In genomic region chr9:88719989-88720537, GRCm38 (mm10) we compare ENCODE assay signal across 7 mouse cellular contexts. TPM values are rescaled to one million over a fixed set of nuclear protein-coding genes. Genes with fewer than 3 reads are reported as not detected.
A peak's percentile ranks its signal among the peaks of the same experiment; 100 is the strongest.
DNase-seq lines count a peak whose midpoint lies in the region; ATAC-seq lines count a peak whose summit lies in the region.
"Not testable (repeated sequence)": the region's sequence is repeated elsewhere in the genome, so short reads cannot be mapped to it uniquely, and the experiment has no call there.

Gene Mthfsl (minus strand): TSS chr9:88720296.

- peak within 1 kb of the TSS; percentile 87 for H3K27ac ChIP-seq in hindbrain, embryonic 15.5 days (replicated peaks)
- peak within 1 kb of the TSS; percentile 75 for H3K27ac ChIP-seq in lung, embryonic 16.5 days (ENCODE audit: low read length)

- peak within 1 kb of the TSS; percentile 56 for H3K4me2 ChIP-seq in hindbrain, embryonic 15.5 days
- peak within 1 kb of the TSS; percentile 51 for H3K4me2 ChIP-seq in lung, embryonic 16.5 days (ENCODE audit: low read depth, low read length)

- ATAC-seq in hindbrain, embryonic 15.5 days (ENCODE audit: low FRiP score, low read depth): peak; percentile 69
- peak; percentile 78 for ATAC-seq in lung, embryonic 16.5 days (ENCODE audit: low read depth)
- ATAC-seq in neutrophil, adult 5-6 weeks (ENCODE audit: extremely low read depth, insufficient number of reproducible peaks, low FRiP score, poor library complexity, severe bottlenecking): peak; percentile 46

- not testable (repeated sequence) for H3K36me3 ChIP-seq in hindbrain, embryonic 15.5 days; lung, embryonic 16.5 days (ENCODE audit: control insufficient read depth, insufficient read depth, low read length)

- peak within 1 kb of the TSS; percentile 40 for H3K4me3 ChIP-seq in hindbrain, embryonic 15.5 days
- H3K4me3 ChIP-seq in lung, embryonic 16.5 days (ENCODE audit: low read length): peak within 1 kb of the TSS; percentile 40

- H3K9me3 ChIP-seq in hindbrain, embryonic 15.5 days; lung, embryonic 16.5 days (ENCODE audit: control insufficient read depth, low read length): not testable (repeated sequence)

- 17% methylated on average over 11 of the region's 12 CpGs for WGBS in hindbrain, embryonic 15.5 days
- WGBS in lung, embryonic 16.5 days: 9% methylated on average over 11 of the region's 12 CpGs

- H3K9ac ChIP-seq in hindbrain, embryonic 15.5 days: peak within 1 kb of the TSS; percentile 40
- peak within 1 kb of the TSS; percentile 43; the same call in 1 of the 2 replicates for H3K9ac ChIP-seq in lung, embryonic 16.5 days (ENCODE audit: low read length)

- not testable (repeated sequence) for H3K27me3 ChIP-seq in hindbrain, embryonic 15.5 days; lung, embryonic 16.5 days (ENCODE audit: control insufficient read depth, insufficient read depth, low read depth, low read length)

- peak; percentile 59 to 89 for DNase-seq in adrenal gland, adult (ENCODE audit: inconsistent age in 2 of 2, low spot score in 1 of 2)
- DNase-seq in embryo, embryonic 10.5 days (ENCODE audit: low spot score): peak; percentile 22
- not testable (repeated sequence) for DNase-seq in gastrocnemius, postnatal 10 days
- DNase-seq in layer of hippocampus, postnatal 14 days (ENCODE audit: low spot score in 2 of 2): peak; percentile 57 to 68

- not testable (repeated sequence) for H3K4me1 ChIP-seq in hindbrain, embryonic 15.5 days (replicated peaks); lung, embryonic 16.5 days (replicated peaks; ENCODE audit: control insufficient read depth, insufficient read depth, low read length)

RNA-seq across cellular contexts. Expression of gene Mthfsl, which starts in this region (rescaled TPM):
- 10 to 100 TPM; 14.3 to 17.3 TPM for total RNA-seq in gastrocnemius, postnatal 10 days (2021)
- 39.5 and 45.4 TPM in 2 replicates for polyA plus RNA-seq in hindbrain, embryonic 15.5 days (2015; fragmentation: Nextera tagmentation; extraction: Ambion mirVana)
- total RNA-seq in layer of hippocampus, postnatal 14 days (2021): 10 to 100 TPM; 29.0 to 32.6 TPM
- 42.9 and 43.3 TPM in 2 replicates for polyA plus RNA-seq in lung, embryonic 16.5 days (2015; fragmentation: Nextera tagmentation; extraction: Ambion mirVana)
- total RNA-seq in neutrophil, adult 5-6 weeks (2017): 43.3 and 46.6 TPM in 2 replicates
